Mouse (Mus musculus) liver, adult 2 months (tissue): ENCODE results near the gene Kcnj4. TPM values are rescaled to one million over a fixed set of nuclear protein-coding genes. Genes with fewer than 3 reads are reported as not detected.

Source experiments
- DNase-seq: peaks from one replicate; pipeline ENCODE4 v3.0.0-alpha.2; 2011; ENCODE audit warnings: low read depth, low spot score; ENCODE audit errors: extremely low read depth
- H3K27ac ChIP-seq: fragments of 200-500 bp; replicated peaks from 2 replicates; pipeline ENCODE4 v1.5.1; 2012; ENCODE audit warnings: low read depth, mild to moderate bottlenecking, control low read depth, inconsistent platforms, low read length; ENCODE audit not compliant: insufficient read depth
- H3K27me3 ChIP-seq: fragments of 200-500 bp; 2 replicates; pipeline ENCODE4 v1.6.1; 2012; ENCODE audit warnings: mild to moderate bottlenecking, moderate library complexity, low read length, inconsistent platforms; ENCODE audit not compliant: control insufficient read depth, insufficient read depth
- H3K36me3 ChIP-seq: fragments of 200-500 bp; 2 replicates; pipeline ENCODE4 v1.6.1; 2012; ENCODE audit warnings: low read length, inconsistent platforms; ENCODE audit not compliant: control insufficient read depth, insufficient read depth
- H3K4me1 ChIP-seq: fragments of 200-500 bp; 2 replicates; pipeline ENCODE4 v1.6.1; 2011; ENCODE audit warnings: low read length; ENCODE audit not compliant: control insufficient read depth, insufficient read depth
- H3K4me3 ChIP-seq: fragments of 200-500 bp; 2 replicates; pipeline ENCODE4 v1.5.1; 2011; ENCODE audit warnings: low read depth, mild to moderate bottlenecking, control low read depth, low read length, moderate library complexity; ENCODE audit not compliant: insufficient read depth
- H3K79me2 ChIP-seq: fragments of 200-500 bp; 2 replicates; pipeline ENCODE4 v1.6.1; 2012; ENCODE audit warnings: inconsistent platforms, mild to moderate bottlenecking, low read length, moderate library complexity; ENCODE audit not compliant: control insufficient read depth, insufficient read depth
- H3K9ac ChIP-seq: fragments of 200-500 bp; 2 replicates; pipeline ENCODE4 v1.6.1; 2012; ENCODE audit warnings: low read depth, mild to moderate bottlenecking, control low read depth, inconsistent platforms, low read length
- CTCF ChIP-seq: fragments of 200-500 bp; IDR thresholded peaks from 2 replicates; pipeline ENCODE4 v1.5.1; 2011; ENCODE audit warnings: low read depth, low read length, control low read depth
- POLR2A ChIP-seq: fragments of 200-500 bp; IDR thresholded peaks from 2 replicates; pipeline ENCODE4 v1.6.1; 2011; ENCODE audit warnings: low read length, control low read depth; ENCODE audit not compliant: insufficient read depth; ENCODE audit errors: extremely low read depth
- WGBS: fragments of 180-500 bp; shearing (Covaris S2); methylation state at CpG from one replicate; pipeline ENCODE4 v1.1.7; 2018; 5-methylcytosine and 5-hydroxymethylcytosine counted together
- polyA plus RNA-seq: library from polyadenylated mRNA; depleted of rRNA; stranded (reverse); fragments of >200 nt; gene quantifications from 2 replicates; pipeline ENCODE4 v1.2.3, GENCODE M21; 2012
- total RNA-seq: library from RNA; depleted of rRNA; stranded (reverse); fragments of >200 nt; gene quantifications from 2 replicates; pipeline ENCODE4 v1.2.3, GENCODE M21; 2014

Gene Kcnj4
- total and polyA plus RNA-seq, 2 experiments = not detected

DNA sequence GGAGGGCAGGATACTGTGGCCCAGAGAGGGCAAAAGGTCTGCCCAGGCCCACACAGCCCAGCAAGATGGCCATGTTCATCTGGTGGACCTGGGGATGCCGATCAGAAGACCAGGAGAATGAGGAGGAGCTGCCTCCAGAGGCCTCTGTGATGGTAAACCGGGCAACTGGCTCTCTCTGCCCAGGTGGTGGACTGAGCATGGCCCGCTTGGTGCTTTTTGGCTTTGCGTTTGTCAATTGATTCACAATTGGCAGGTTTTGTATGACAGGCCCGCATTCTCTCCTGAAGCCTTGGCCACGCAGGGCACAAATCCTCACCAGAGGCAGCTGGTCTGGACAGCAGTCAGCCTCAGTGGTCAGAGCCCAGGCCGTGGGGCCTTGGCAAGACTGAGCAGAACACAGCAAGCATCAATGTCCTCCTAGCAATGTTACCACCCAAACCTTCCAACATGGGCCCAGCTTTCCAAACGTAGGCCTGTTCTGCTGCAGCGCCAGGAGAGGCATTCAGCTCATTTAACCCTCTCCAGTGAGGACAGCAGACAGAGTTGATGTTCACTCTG, 62.0 kb downstream of the Kcnj4 start:
- TF ChIP-seq POLR2A (no peak), CTCF (no peak)
- no peaks in the 10 kb centered on the region; the same call in 1 of the 2 replicates for H3K79me2 ChIP-seq
- no peak overlapping the region for H3K9ac ChIP-seq
- DNase-seq = no peak
- no peak overlapping the region for H3K4me3 ChIP-seq
- no peaks in the 10 kb centered on the region for H3K27me3 ChIP-seq
- WGBS = 76% methylated on average over 9 of the region's 9 CpGs
- no peak overlapping the region for H3K27ac ChIP-seq
- H3K4me1 ChIP-seq = peaks cover 12% of the 10 kb centered on the region
- no peaks in the 10 kb centered on the region for H3K36me3 ChIP-seq

DNA sequence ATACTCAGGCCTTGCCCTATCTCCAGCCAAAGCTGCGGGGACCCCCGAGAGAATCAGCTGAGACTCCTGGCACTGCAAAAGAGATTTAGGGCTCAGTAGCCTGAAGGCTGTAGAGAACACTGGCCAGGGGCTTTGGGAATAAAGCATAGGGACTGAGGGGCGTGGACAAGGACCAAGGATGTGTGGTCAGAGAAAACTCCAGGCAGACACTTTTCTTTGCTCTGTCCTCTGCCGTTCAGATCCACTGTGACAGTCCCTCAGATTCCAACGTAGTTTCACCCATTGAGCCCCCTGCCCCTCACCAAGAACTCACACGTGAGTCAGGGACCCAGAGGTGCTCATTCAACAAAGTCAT, 62.8 kb downstream of the Kcnj4 start:
- Histone ChIP-seq H3K27ac (peak overlapping the region; percentile 49), H3K36me3 (no peaks in the 10 kb centered on the region), H3K79me2 (no peaks in the 10 kb centered on the region; the same call in 1 of the 2 replicates), H3K4me1 (peaks cover 12% of the 10 kb centered on the region), H3K27me3 (no peaks in the 10 kb centered on the region), H3K9ac (peak overlapping the region; percentile 88), H3K4me3 (peak overlapping the region; percentile 52)
- 30% methylated on average over 6 of the region's 6 CpGs for WGBS
- DNase-seq = no peak
- TF ChIP-seq CTCF (no peak), POLR2A (no peak)

DNA sequence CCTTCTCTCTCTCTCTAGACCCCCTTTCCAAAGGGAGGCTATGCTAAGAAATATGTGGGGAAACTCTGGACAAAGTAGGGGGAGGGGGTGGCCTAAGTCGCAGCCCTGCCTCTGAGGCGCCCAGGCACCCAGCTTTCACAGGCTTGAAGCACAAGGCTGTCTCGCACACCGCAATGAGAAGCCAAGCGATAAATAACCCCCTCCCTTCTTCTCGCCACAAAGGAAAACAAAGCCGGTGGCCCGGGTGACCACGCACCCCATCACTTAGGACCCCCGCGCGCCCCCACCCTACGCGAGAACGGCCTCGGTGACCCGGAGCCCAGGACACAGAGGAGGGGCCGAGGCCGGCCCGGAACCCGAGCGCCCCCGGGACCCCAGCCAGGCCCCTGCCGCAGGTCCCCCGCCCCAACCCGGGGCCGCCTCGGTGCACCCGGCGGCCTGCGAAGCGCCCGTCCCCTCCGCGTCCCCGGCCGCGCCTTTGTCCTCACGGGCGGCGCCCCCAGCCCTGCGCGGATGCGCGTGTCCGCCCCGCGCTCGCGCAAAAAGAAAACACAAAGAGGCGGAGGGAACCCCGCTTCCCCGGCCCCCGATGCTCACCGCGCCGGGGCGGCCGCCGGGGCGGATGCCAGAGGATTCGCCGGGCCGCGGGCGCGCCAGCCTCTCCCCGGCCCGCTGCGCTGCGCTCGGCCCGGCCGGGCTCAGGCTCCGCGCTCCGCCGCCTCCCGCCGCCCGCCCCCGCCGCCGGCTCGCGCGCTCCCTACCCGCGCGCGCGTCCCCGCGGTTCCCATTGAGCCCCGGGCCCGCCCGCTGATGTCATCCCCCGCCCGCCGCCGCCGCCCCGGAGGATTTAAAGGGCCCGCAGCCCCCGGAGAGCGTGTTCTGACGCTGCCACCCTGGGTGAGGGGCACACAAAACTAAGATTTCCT, 63.4 kb downstream of the Kcnj4 start:
- no peak for DNase-seq
- peak overlapping the region; percentile 79 for H3K4me3 ChIP-seq
- H3K27me3 ChIP-seq = no peaks in the 10 kb centered on the region
- no peak for TF ChIP-seq POLR2A
- TF ChIP-seq CTCF = no peak
- H3K27ac ChIP-seq = peak overlapping the region; percentile 49
- H3K36me3 ChIP-seq = no peaks in the 10 kb centered on the region
- H3K4me1 ChIP-seq = peaks cover 12% of the 10 kb centered on the region
- H3K79me2 ChIP-seq = no peaks in the 10 kb centered on the region; the same call in 1 of the 2 replicates
- peak overlapping the region; percentile 88 for H3K9ac ChIP-seq
- WGBS = under 1% methylated on average over 88 of the region's 107 CpGs

DNA sequence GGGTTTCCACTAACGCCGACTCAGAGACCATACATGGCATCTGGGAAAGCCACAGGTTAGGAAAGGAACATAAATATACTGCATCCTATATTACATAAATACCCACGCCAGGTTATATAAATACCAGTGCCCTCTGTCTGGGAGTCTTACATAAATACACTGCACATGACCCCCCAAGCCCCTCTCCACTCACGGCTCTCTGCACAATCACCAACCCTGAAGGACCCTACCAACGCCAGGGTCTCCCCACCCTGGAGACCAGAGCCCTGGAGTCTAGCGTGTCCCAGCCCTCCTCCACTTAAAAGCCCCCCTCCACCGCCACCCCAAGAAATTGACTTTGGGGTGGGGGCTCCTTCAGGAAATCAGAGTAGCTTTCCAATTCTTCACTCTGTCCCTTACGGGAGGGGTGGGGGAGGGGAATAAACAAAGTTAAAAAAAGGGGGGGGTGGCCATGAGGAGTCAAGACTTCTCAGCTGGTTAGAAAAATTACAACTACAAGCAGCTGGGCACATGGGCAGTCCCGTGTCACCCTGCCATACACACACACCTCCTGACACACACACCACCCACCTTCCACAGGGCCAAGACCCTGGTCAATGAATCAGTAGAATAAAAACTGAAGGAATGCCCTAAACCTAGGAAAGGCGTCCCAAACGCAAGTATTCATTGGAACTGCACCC, 64.2 kb downstream of the Kcnj4 start:
- no peak for DNase-seq
- Histone ChIP-seq H3K36me3 (no peaks in the 10 kb centered on the region), H3K4me1 (peaks cover 16% of the 10 kb centered on the region), H3K27me3 (no peaks in the 10 kb centered on the region), H3K79me2 (no peaks in the 10 kb centered on the region; the same call in 1 of the 2 replicates), H3K4me3 (peak overlapping the region; percentile 79), H3K9ac (peak overlapping the region; percentile 88), H3K27ac (0 out of 2 replicates have a peak overlapping the region, but pooled peaks have one; percentile 23)
- WGBS = 54% methylated on average over 11 of the region's 11 CpGs
- TF ChIP-seq CTCF = no peak
- no peak for TF ChIP-seq POLR2A

DNA sequence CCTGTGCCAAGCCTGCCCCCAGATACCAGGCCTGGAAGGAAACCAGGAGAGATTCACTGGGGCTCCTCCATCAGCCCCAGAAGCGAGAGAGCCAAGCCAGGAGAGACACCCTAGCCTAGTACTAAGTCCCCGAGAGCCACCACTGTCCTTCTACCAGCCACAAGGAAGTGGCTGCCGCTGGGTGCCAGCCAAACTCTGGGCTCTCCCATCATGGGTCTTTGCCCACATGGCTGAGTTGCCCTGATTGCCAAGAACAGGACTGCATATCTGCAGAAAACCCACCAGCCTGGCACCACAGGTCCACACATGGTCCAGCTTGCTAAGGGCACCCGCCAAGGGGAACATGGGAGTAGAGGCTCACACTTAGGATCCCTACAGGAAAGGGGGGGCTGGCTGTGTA, 64.8 kb downstream of the Kcnj4 start:
- Histone ChIP-seq H3K36me3 (no peaks in the 10 kb centered on the region), H3K27ac (0 out of 2 replicates have a peak overlapping the region, but pooled peaks have one; percentile 19), H3K79me2 (no peaks in the 10 kb centered on the region; the same call in 1 of the 2 replicates), H3K4me3 (no peak overlapping the region), H3K9ac (peak overlapping the region; percentile 31; the same call in 1 of the 2 replicates), H3K4me1 (peaks cover 21% of the 10 kb centered on the region), H3K27me3 (no peaks in the 10 kb centered on the region)
- TF ChIP-seq POLR2A = no peak
- TF ChIP-seq CTCF = no peak
- DNase-seq = no peak
- WGBS = 58% methylated on average over 4 of the region's 4 CpGs
